Mouse (Mus musculus) kidney, postnatal 0 days (tissue): ENCODE measurements around the gene Smad5. TPM values are rescaled to one million over a fixed set of nuclear protein-coding genes. Genes with fewer than 3 reads are reported as not detected.
A peak's percentile ranks its signal among the peaks of the same experiment; 100 is the strongest.

Experiments used
- ATAC-seq: fragments of 200-750 bp; cut with Nextera tagmentation; replicated peaks from 2 replicates; pipeline ENCODE4 v1.8.0; 2017; ENCODE audit warnings: low read depth, moderate number of reproducible peaks, moderate TSS enrichment, moderate library complexity; ENCODE audit not compliant: low FRiP score
- DNase-seq: peaks from one replicate; pipeline ENCODE4 v3.0.0-alpha.2; 2016; ENCODE audit warnings: low spot score
- H3K27ac ChIP-seq: fragments of 300-500 bp; sonication (generic); 2 replicates; pipeline ENCODE4 v1.5.1; 2014; ENCODE audit warnings: mild to moderate bottlenecking
- H3K27me3 ChIP-seq: fragments of 300-500 bp; sonication (generic); 2 replicates; pipeline ENCODE4 v1.6.1; 2014; ENCODE audit warnings: low read length, mixed read lengths; ENCODE audit not compliant: insufficient read depth
- H3K36me3 ChIP-seq: fragments of 300-500 bp; sonication (generic); 2 replicates; pipeline ENCODE4 v1.6.1; 2014; ENCODE audit warnings: low read length, mixed read lengths; ENCODE audit not compliant: insufficient read depth
- H3K4me1 ChIP-seq: fragments of 300-500 bp; sonication (generic); replicated peaks from 2 replicates; pipeline ENCODE4 v1.6.1; 2014; ENCODE audit warnings: antibody characterized with exemption, low read length, mixed read lengths; ENCODE audit not compliant: insufficient read depth
- H3K4me2 ChIP-seq: fragments of 300-500 bp; sonication (generic); 2 replicates; pipeline ENCODE4 v1.6.1; 2014; ENCODE audit warnings: mild to moderate bottlenecking, low read length, moderate library complexity, mixed read lengths
- H3K4me3 ChIP-seq: fragments of 300-500 bp; sonication (generic); replicated peaks from 2 replicates; pipeline ENCODE4 v1.5.1; 2014; ENCODE audit warnings: low read depth, low read length
- H3K9ac ChIP-seq: fragments of 300-500 bp; sonication (generic); 2 replicates; pipeline ENCODE4 v1.6.1; 2014; ENCODE audit warnings: low read depth, low read length
- H3K9me3 ChIP-seq: fragments of 300-500 bp; sonication (generic); replicated peaks from 2 replicates; pipeline ENCODE4 v1.6.1; 2016; ENCODE audit warnings: low read length, inconsistent platforms, mixed read lengths
- CTCF ChIP-seq: IDR thresholded peaks from 2 replicates; pipeline ENCODE4 v1.5.1; 2016; ENCODE audit warnings: antibody characterized with exemption, low read depth, mild to moderate bottlenecking, moderate library complexity
- whole genome bisulfite sequencing: fragments of 180-500 bp; shearing (Covaris S2); extraction: QIAGEN DNeasy Blood & Tissue Kit; methylation state at CpG from one replicate; pipeline ENCODE4 v1.1.7; 2014; 5-methylcytosine and 5-hydroxymethylcytosine counted together
- polyA plus RNA-seq: library from polyadenylated mRNA; unstranded; fragments of >200 nt; fragmentation: Nextera tagmentation; extraction: Ambion mirVana; gene quantifications from 2 replicates; pipeline ENCODE4 v1.2.1, GENCODE M21; 2015

Smad5 gene
- polyA plus RNA-seq, 1 experiment from 2014 or later: 23.9 TPM

DNA sequence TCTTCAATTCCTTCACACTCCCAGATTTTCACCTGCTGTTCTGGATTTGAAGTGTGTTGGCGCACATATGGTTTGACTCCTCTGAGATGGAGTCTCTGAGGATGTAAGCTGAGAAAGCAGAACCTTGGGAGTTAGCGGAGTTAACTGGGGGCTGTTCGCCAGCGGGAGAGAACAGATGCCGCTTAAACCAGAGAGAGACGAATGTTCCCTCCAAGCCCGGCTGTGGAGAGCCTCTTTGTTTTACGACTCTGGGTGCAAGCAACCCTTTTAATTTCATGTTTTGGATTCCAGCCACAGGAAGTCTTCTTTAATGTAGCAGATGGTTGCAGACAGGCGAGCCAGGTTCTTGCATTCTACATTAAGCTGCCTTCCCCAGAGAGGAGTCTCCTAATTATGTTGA, 4.4 kb upstream of the Smad5 start:
- ATAC-seq (no peak), DNase-seq (peak; percentile 89)
- Histone ChIP-seq H3K27me3 (no peaks in the 10 kb centered on the region), H3K27ac (peak overlapping the region; percentile 43), H3K4me2 (peak overlapping the region; percentile 9; the same call in 1 of the 2 replicates), H3K36me3 (no peaks in the 10 kb centered on the region), H3K4me1 (peaks cover 8% of the 10 kb centered on the region; the same call in 1 of the 2 replicates), H3K4me3 (no peak overlapping the region), H3K9ac (no peak overlapping the region), H3K9me3 (no peaks in the 10 kb centered on the region)
- no peak for TF ChIP-seq CTCF
- 5% methylated on average over 9 of the region's 9 CpGs for WGBS

DNA sequence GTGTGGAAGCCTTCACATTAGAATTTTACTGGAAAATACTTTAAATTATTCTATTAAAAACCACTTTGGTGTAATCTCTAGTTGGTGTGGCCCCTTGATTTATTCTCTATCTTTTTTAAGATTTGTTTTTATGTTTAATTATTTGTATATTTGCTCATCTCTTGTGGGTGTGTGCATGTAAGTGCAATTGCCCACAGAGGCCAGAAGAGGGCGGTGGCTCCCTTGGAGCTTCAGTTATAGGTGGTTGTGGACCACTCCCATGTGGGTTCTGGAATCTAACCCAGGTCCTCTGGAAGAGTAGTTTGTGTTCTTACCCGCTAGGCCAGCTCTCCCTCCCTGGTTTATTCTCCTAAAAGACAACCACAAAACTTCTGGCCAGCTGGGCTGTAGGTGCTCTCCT, 3.4 kb upstream of the Smad5 start:
- H3K4me3 ChIP-seq: no peak overlapping the region
- no peak for ATAC-seq
- 91% methylated on average over 2 of the region's 2 CpGs for WGBS
- H3K9ac ChIP-seq: no peak overlapping the region
- H3K27ac ChIP-seq: no peak overlapping the region
- DNase-seq: no peak
- H3K27me3 ChIP-seq: no peaks in the 10 kb centered on the region
- H3K4me2 ChIP-seq: no peak overlapping the region
- H3K4me1 ChIP-seq: peaks cover 11% of the 10 kb centered on the region
- peak; percentile 32; the same call in 1 of the 2 replicates for TF ChIP-seq CTCF
- no peaks in the 10 kb centered on the region for H3K9me3 ChIP-seq
- H3K36me3 ChIP-seq: no peaks in the 10 kb centered on the region

DNA sequence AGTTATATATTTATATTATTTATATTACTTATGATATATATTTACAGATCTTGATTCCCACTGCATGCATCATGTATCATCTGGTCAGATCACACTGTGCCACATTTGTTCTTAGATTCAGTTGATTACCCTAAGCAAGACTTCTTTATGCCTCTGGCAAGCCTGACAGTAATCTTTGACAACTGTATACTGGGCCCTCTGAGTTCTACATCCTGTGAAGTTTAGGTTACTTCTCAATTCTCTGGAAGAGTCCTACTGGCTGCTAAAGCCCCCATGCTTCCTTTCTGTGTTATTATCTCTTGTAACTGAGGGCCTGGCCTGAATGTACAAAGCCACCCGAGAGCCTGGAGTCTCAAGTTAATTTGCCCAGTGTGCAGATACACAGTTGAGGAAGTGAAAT, 1.8 kb upstream of the Smad5 start:
- Histone ChIP-seq H3K27me3 (no peaks in the 10 kb centered on the region), H3K4me1 (peaks cover 20% of the 10 kb centered on the region), H3K27ac (no peak overlapping the region), H3K36me3 (no peaks in the 10 kb centered on the region), H3K9ac (no peak overlapping the region), H3K4me2 (no peak overlapping the region), H3K4me3 (no peak overlapping the region), H3K9me3 (no peaks in the 10 kb centered on the region)
- TF ChIP-seq CTCF: no peak
- 81% methylated on average over 1 of the region's 1 CpGs for WGBS
- DNase-seq: no peak
- no peak for ATAC-seq

DNA sequence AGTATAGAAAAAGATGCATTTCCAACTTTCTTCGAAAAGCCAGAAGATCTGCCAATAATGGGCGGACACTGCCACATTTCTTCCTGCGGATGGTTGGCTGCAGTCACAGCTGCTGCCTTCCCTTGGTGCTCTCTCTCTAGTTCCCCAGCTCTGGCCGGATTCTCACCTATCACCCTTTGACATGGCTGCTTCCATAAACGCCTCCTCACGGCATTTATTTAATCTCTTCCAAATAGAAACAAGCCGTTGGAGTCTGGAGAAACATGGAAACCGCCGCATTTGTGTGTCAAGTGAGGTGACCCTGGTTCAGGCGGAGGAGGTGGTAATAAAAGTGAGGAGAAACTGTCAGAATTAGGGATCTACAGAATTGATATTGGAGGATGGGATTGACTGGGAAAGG, 886 bp upstream of the Smad5 start:
- 29% methylated on average over 10 of the region's 10 CpGs for WGBS
- Histone ChIP-seq H3K4me1 (peaks cover 21% of the 10 kb centered on the region), H3K9me3 (no peaks in the 10 kb centered on the region), H3K27me3 (no peaks in the 10 kb centered on the region), H3K27ac (peak overlapping the region; percentile 9; the same call in 1 of the 2 replicates), H3K9ac (no peak overlapping the region), H3K4me2 (peak overlapping the region; percentile 65; the same call in 1 of the 2 replicates), H3K36me3 (no peaks in the 10 kb centered on the region), H3K4me3 (no peak overlapping the region)
- peak; percentile 53 for DNase-seq
- no peak for TF ChIP-seq CTCF
- ATAC-seq: no peak

DNA sequence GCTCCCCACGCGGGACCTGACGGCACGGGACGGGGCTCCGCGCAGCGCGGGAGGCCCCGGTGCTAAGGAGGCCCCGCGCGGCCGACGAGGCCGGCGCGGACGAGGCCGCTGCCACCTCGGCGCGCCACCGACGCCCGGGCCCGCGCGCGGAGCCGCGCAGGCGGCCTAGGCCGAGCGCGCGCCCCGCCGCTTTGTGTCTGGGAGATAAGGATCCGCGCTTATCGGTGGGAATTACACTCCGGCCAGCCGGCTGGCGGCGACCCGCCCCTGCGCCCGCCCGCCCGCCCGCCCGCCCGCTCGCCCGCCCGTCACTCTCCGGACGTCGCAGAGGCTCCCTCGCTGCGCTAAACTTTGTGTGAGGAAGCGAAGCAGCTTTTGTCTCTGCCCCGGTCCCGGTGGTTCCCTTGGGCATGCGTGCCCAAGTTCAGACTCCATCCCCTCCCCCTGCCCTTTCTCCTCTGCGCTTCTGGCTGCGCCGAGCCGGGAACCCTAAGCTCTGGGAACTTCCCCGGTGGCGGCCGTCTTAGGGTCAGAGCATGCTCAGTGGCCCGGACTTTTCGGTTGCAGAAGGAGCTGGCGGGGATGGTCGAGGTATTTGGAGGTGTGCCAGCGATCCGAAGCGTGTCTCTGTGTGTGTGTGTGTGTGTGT, 536 bp downstream of the Smad5 start:
- Histone ChIP-seq H3K36me3 (no peaks in the 10 kb centered on the region), H3K4me2 (peak overlapping the region; percentile 65), H3K9ac (peak overlapping the region; percentile 99), H3K27me3 (no peaks in the 10 kb centered on the region), H3K4me3 (peak overlapping the region; percentile 75), H3K27ac (peak overlapping the region; percentile 100), H3K4me1 (peaks cover 18% of the 10 kb centered on the region), H3K9me3 (no peaks in the 10 kb centered on the region)
- no peak for TF ChIP-seq CTCF
- peak; percentile 68 for DNase-seq
- ATAC-seq: peak; percentile 67
- 6% methylated on average over 53 of the region's 80 CpGs for WGBS

DNA sequence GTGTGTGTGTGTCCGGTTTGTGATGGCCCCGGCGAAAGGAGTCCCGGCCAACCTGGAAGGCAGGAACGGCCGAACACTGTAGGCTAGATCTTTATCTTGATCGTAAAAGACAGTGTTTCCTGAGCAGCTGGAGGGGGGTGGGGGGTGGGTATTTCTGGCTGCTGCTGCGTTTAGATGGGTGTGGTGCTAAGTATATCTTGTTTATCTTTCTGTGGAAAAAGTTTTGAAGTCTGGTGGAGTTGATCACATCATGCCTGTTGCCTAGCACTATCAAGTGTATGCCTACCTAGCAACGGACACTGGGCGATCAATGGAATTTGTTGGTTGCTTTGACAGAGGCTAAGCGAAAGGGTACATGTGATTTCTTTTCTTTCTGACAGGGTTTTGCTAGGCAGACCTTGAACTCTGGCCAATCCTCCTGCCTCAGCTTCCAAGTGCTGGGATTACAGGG, 1.1 kb downstream of the Smad5 start:
- H3K9ac ChIP-seq: peak overlapping the region; percentile 99
- 0 out of 2 replicates have a peak, but pooled peaks cover under 1% of the 10 kb centered on the region for H3K36me3 ChIP-seq
- DNase-seq: peak; percentile 83
- peak overlapping the region; percentile 75 for H3K4me3 ChIP-seq
- no peaks in the 10 kb centered on the region for H3K27me3 ChIP-seq
- no peak for TF ChIP-seq CTCF
- H3K4me2 ChIP-seq: peak overlapping the region; percentile 65
- H3K9me3 ChIP-seq: no peaks in the 10 kb centered on the region
- under 1% methylated on average over 11 of the region's 11 CpGs for WGBS
- ATAC-seq: peak; percentile 2; the same call in 1 of the 2 replicates
- H3K27ac ChIP-seq: peak overlapping the region; percentile 100
- peaks cover 17% of the 10 kb centered on the region for H3K4me1 ChIP-seq
